Mouse (Mus musculus) testis, adult 2 months (tissue): ENCODE measurements around the gene Armh1. TPM values are rescaled to one million over a fixed set of nuclear protein-coding genes. Genes with fewer than 3 reads are reported as not detected.
"Not testable (repeated sequence)": the region's sequence is repeated elsewhere in the genome, so short reads cannot be mapped to it uniquely, and the experiment has no call there.

Experiments used
- H3K27ac ChIP-seq: fragments of 200-500 bp; 2 replicates; pipeline ENCODE4 v1.5.1; 2012; ENCODE audit warnings: low read depth, low read length; ENCODE audit not compliant: control insufficient read depth, insufficient read depth
- H3K27me3 ChIP-seq: fragments of 200-500 bp; 2 replicates; pipeline ENCODE4 v1.6.1; 2012; ENCODE audit warnings: mild to moderate bottlenecking, low read length, moderate library complexity; ENCODE audit not compliant: control insufficient read depth, insufficient read depth
- H3K36me3 ChIP-seq: fragments of 200-500 bp; 2 replicates; pipeline ENCODE4 v1.6.1; 2012; ENCODE audit warnings: mild to moderate bottlenecking, low read length; ENCODE audit not compliant: control insufficient read depth, insufficient read depth
- H3K4me1 ChIP-seq: fragments of 200-500 bp; 2 replicates; pipeline ENCODE4 v1.6.1; 2012; ENCODE audit warnings: low read length; ENCODE audit not compliant: control insufficient read depth, insufficient read depth
- H3K4me3 ChIP-seq: fragments of 200-500 bp; 2 replicates; pipeline ENCODE4 v1.5.1; 2012; ENCODE audit warnings: low read depth, mild to moderate bottlenecking, low read length, moderate library complexity, mixed read lengths; ENCODE audit not compliant: control insufficient read depth
- CTCF ChIP-seq: fragments of 200-500 bp; IDR thresholded peaks from 2 replicates; pipeline ENCODE4 v1.5.1; 2012; ENCODE audit warnings: low read depth, mild to moderate bottlenecking, inconsistent platforms, low read length, moderate library complexity; ENCODE audit not compliant: control insufficient read depth, insufficient read depth, insufficient replicate concordance
- POLR2A ChIP-seq: fragments of 200-500 bp; IDR thresholded peaks from 2 replicates; pipeline ENCODE4 v1.6.1; 2012; ENCODE audit warnings: low read depth, mild to moderate bottlenecking, inconsistent platforms, low read length, moderate library complexity; ENCODE audit not compliant: control insufficient read depth
- polyA plus RNA-seq: library from polyadenylated mRNA; depleted of rRNA; stranded (reverse); fragments of >200 nt; gene quantifications from 2 replicates; pipeline ENCODE4 v1.2.3, GENCODE M21; 2012

Armh1 gene
- polyA plus RNA-seq, 1 experiment, result 154 TPM

- Histone ChIP-seq H3K36me3 (no peaks in the 10 kb centered on the region), H3K4me3 (no peak overlapping the region), H3K27me3 (no peaks in the 10 kb centered on the region), H3K27ac (no peak overlapping the region), H3K4me1 (no peaks in the 10 kb centered on the region; the same call in 1 of the 2 replicates)
- TF ChIP-seq POLR2A (no peak), CTCF (peak; percentile 95; the same call in 1 of the 2 replicates)
Measured at GRCm38 (mm10) chr4:117267284-117267683, 15.4 kb upstream of the Armh1 start.

DNA sequence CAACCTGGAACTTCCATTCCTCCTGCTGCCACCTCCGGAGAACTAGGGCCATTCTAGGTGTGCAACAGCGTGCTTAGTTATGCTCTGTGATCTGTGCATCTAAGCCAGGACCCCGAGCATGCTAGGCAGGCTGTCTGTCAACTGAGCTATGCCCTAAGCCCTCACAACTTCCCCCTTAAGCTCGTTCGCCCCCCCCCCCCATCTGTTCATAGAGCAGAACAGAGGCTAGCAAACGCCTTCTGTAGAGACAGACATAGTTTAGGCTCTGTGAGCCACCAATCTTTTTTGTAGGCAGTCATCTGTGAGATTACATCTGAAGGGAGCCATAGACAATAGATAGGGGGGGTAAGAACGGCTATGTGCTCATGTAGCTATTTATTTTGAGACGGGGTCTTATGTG lies 11.1 kb upstream of the Armh1 start:
- Histone ChIP-seq H3K4me3 (no peak overlapping the region), H3K27me3 (no peaks in the 10 kb centered on the region), H3K36me3 (no peaks in the 10 kb centered on the region), H3K27ac (no peak overlapping the region), H3K4me1 (no peaks in the 10 kb centered on the region; the same call in 1 of the 2 replicates)
- no peak for TF ChIP-seq CTCF
- no peak for TF ChIP-seq POLR2A

GRCm38 (mm10) chr4:117262101-117262913 lies 10.4 kb upstream of the Armh1 start:
- no peak for TF ChIP-seq CTCF
- TF ChIP-seq POLR2A, result no peak
- Histone ChIP-seq H3K4me3 (no peak overlapping the region), H3K36me3 (no peaks in the 10 kb centered on the region), H3K27me3 (no peaks in the 10 kb centered on the region), H3K27ac (no peak overlapping the region), H3K4me1 (no peaks in the 10 kb centered on the region)

DNA sequence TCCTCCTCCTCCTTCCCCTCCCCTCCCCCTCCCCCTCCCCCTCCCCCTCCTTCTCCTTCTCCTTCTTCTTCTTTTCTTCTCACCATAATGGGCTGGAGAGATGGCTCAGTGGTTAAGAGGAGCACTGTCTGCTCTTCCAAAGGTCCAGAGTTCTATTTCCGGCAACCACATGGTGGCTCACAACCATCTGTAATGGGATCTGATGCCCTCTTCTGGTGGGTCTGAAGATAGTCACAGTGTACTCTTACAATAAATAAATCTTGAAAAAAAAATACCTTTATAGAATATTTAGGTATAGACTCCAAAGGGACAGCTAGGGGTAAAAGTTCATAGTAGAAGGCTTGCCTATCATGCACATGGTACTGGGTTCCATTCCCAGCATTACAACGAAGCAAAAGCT lies 9.3 kb upstream of the Armh1 start:
- H3K4me1 ChIP-seq, result no peaks in the 10 kb centered on the region

GRCm38 (mm10) chr4:117259909-117260308 lies 8.0 kb upstream of the Armh1 start:
- H3K27ac ChIP-seq, H3K36me3 ChIP-seq, H3K4me1 ChIP-seq, H3K27me3 ChIP-seq, H3K4me3 ChIP-seq: not testable (repeated sequence)

More for the DNA sequence above, 9.3 kb upstream of the Armh1 start:
- no peaks in the 10 kb centered on the region for H3K36me3 ChIP-seq
- no peak overlapping the region for H3K4me3 ChIP-seq
- no peak overlapping the region for H3K27ac ChIP-seq
- no peak for TF ChIP-seq POLR2A
- TF ChIP-seq CTCF, result no peak
- no peaks in the 10 kb centered on the region for H3K27me3 ChIP-seq

DNA sequence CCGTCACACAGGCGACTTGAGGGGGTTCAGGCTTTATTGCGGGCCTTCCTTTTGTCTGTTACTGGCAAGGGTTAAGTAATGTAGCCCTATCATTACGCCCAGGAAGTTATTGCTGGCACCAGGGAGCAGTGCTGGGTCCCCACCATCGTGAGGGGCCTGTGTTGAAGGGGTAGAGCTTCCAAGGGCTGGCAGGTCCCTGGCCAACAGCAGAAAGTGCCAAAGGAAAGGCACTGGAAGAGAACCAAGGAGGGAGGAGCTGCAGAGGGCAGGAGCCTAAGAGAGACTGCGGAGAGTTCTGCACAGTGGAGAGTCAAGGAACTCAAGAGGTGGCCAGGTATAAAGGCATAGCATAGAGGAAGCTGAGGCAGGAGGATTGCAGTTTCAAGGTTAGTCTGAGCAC lies 2.7 kb upstream of the Armh1 start:
- peak overlapping the region; percentile 94 for H3K4me3 ChIP-seq
- H3K4me1 ChIP-seq, result peaks cover 4% of the 10 kb centered on the region
- no peak overlapping the region for H3K27ac ChIP-seq
- TF ChIP-seq POLR2A (no peak), CTCF (no peak)
- no peaks in the 10 kb centered on the region for H3K27me3 ChIP-seq
- no peaks in the 10 kb centered on the region for H3K36me3 ChIP-seq

DNA sequence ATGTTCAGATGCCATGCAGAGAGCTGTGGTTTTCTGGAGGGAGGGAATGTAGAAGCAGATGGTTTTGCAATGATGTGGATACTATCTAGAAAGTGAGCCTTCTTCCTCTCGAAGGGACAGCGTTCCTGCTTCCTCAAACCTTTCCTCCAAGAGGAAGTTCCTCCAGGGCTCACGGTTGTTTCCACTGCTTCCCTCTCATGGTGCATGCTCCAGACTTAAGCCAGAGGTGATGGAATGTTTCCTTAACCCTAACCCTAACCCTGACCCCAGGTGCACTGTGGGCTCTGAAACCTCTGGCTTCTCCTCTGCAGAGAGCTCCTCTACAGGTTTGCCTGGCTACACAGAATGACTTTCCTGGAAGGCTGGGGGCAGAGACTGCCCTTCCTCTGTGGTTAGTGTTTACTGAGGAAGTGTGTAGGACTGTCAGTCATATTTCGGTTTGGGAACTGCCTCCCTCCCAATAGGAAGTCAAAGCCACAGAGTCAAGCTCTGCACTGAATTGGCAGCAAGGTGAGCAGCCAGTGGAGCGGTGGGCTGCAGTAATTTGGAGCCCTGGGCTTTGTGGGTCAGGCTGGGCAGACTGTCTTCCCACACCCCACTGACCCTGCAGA lies 2.2 kb upstream of the Armh1 start:
- H3K4me3 ChIP-seq, result peak overlapping the region; percentile 94
- H3K36me3 ChIP-seq, result no peaks in the 10 kb centered on the region
- H3K27me3 ChIP-seq, result no peaks in the 10 kb centered on the region
- H3K4me1 ChIP-seq, result peaks cover 4% of the 10 kb centered on the region
- no peak overlapping the region for H3K27ac ChIP-seq
- TF ChIP-seq POLR2A, result no peak
- no peak for TF ChIP-seq CTCF
